Mouse (Mus musculus) naive thymus-derived CD4-positive, alpha-beta T cell, adult 2 months (primary cell): ENCODE results near the gene Ubl3.

Source experiments
- DNase-seq: peaks from one replicate; pipeline ENCODE4 v3.0.0-alpha.2; 2011; ENCODE audit warnings: low read depth

Ubl3 gene

DNA sequence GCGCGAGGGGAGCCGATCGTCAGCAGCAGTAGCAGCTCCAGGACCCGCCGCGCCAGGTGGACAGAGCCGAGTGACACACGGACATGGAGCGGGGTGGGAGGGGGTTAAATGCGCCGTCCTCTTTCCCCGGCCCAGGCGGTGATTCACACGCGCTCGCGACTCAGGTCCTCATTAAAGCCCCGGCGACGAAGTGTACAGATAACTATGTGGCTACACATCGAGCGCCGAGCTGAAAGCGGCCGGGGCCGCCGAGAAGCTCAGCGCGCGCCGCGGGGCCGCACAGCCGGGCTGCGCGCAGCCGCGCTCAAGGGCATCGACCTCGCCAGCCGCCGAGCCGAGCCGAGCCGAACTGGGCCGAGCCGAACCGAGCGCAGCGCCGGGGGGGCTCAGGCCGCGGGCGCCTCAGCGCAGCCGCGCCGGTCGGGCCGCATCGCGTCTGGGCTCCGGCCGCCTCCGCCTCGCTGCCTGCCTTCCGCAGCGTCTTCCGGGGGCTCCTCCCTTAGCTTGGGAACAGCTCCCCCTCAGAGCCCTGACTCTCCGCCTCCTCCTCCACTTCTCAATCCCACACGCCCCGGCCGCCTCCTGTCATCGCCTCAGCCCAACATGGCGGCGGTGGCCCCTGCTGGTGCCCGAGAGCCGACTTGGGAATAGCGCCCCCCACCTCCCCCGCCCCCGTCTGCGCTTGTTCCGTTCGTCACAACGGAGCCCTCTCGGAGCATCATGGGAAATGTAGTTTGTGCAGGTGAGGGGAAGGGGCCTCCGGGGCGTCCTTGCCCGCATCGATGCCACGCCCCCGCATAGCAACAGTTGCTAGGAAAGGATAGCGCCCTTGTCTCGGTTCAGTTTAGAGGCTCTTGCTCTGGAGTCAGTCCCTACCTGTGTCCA, at the start of gene Ubl3:
Ubl3 (minus strand) TSS at position 603 of the 885 bp plus-strand sequence.
- peak; percentile 95 for DNase-seq

DNA sequence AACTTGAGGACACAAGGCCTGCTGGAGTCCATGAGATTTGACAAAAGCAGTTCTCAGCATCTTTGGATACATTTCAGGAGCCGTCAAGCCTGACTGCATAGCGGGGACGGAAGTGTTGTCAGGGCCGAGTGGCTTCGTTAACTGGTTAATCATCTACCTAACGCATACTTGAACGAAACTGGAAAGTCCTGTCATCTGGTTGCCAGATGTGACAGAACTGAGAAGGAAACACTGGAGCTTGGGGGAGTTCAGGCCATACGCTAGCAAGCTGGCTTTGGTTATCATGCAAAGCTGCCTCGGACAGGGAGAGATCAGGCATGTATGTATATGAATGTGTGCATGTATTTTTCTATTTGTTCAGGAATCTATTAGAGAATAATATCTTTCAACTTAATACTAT, 45.8 kb upstream of the Ubl3 start:
- DNase-seq, result no peak

DNA sequence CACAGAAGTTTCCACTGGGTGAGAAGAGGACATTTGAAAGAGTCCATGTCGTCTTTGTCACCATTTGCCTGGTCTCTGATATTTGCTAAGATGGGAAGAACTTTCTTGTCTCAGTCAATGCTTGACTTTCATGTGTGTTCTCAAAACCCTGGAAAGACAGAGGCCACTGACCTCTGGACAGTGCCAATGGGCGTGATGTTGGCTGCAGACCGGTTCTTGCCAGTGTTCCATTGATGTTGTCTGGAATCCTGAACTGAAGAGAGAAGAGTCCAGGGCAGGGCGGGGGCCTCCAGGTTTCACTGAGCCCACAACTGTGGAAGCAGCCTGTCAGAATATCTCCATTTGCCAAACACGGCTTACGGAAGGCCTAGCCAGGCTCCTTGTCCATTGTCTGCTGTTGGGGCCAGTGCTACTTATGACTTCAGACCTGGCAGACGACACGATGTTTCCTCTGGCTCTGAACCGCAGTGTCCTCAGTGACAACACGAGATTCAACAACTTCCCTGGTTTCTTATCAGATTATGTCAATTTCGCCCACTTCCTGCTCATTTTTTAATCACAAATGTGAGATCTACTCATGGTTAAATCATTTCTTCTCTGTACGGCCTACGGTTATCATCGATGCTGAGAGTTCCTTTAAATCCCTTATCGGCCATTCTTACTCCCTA, 43.6 kb upstream of the Ubl3 start:
- peak; percentile 65 for DNase-seq

DNA sequence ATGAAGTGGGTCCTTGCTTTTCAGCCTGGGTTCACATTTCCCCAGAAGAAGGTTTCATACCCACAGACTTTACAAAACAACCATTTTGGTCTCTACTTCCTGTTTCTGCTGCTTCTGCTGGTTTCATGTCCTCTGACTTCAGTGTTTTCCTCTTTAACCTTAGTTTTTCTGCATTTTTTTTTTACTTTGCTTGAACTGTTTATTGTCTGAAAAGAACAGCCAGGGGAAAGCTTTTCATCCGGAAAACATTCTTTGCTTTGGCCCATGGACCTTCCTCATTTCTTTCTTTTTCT, 42.8 kb upstream of the Ubl3 start:
- no peak for DNase-seq

DNA sequence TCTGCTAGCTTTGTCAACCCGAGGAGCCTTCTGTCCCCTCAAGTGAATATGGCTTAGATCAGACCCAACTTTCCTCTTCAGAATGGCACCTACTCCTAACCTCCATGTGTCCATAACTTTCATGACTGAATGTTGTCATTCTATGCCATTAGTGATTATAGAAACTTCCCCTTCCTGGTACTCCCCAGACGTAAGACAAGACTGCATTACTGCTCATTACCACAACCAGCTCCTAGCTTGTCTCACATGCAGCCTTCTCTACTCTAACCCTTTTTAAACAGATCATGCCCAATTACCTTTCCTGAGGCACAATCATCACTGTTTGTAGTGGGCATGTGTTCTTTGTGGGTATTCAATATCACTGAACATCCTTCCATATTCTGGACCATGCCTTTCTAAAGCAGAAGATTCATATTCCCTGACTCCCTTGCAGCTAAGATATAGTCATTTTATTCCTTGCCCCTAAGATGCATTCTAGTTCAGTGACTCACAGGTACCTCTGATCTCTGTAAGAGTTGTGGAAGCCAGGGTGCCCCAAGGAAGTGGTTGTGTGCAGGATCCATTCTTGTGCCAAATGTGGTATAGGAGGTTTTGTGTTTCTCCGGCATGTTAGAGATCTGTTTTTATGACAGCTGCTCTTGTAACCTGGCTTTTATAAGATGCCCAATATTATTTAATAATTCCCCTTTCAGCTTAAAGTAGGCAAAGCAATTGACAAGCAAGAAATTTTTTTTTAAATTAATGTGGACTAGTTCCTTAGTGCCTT, 42.3 kb upstream of the Ubl3 start:
- peak; percentile 67 for DNase-seq

DNA sequence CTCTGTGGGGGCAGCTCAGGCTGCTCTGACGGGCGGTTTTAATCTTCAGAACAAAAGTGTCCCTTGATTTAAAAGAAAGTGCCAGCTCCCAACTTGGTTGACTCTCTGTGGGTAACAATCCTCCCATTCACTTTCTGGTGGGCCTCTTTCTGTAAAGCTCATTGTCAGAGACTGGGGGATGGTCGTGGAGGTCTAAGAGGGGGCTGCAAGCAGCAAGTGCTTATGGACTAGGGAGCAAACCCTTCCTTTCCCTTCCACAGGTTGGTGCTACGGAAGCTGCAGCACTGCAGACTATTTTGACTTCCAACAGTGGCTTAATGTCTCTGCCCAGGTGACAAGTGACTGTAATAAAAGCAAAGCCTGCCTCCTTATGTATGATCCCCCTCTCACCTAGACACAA, 41.0 kb upstream of the Ubl3 start:
- no peak for DNase-seq

DNA sequence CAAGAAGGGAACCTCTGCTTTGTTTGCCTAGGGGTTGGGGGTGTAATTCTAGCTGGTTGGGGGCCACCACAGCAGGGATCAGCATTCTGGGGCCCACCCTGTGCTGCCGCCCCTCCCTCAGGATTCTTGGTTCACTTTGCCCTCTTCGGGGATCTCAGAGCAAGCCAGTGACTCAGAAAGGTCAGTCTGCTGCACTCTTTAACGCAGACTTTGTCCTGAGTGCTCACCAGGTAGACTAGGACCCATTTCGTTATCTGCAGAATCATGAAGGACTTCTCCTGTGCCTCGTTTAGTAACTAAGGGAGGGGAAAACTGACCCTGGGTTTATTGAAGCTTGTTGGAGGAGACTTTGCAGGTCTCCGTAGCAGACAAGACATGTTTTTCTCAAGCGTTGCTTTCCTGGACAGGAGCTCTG, 38.9 kb upstream of the Ubl3 start:
- DNase-seq, result no peak

DNA sequence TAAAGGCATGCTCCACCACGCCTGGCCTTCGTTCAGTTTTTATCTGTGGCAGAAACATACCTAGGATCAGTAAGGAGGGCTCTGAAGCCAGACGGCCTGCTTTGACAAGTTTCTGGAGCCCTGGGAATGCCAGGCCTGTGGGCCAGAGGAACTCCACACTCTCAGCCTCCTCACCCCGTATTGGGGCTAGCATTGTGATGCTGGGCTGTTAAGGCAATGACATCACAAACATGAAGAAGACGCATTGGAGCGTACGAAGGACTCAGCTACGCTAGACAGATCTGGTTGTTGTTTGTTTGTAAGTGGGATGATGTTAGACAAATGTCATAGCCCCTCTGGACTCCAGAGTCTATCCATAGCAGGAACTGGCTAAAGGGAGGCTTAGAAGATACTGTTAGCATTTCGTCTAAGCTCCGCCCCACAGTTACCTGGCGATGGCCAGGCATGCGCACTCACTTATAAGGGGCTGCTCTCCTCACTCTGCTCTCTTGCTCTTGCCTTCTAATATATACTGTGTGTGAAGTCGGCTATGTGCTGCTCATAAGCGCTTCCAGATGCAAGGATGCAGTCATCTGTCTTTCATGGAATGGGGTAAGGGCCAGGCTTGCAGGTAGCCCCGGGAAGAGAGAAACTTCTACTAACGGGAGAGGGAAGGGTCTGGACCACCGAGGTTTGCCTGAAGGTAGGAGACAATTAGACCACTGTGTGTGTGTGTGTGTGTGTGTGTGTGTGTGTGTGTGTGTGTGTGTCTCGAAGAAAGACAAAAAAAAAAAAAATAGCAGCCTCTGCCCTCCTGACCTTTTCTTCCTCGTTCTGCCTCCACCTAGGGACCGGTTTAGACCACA, 38.2 kb upstream of the Ubl3 start:
- DNase-seq, result no peak

DNA sequence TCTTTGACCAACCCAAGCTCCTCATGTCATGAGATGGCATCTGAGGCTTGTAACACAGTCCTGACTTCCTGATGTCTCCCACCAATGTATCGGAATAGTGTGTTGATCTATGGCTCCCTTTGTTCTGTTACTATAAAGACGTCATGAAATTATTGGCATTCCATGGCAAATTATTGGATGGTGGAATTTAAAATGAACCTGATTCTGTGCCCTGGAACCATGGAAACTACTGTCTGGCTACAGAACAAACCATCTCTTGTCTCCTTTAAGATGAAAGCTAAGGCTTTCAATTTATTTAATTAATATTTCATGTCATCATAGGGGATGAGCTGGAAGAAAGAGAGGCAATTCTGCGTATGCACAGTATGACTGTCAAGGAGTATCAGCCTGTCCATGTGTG, 36.4 kb upstream of the Ubl3 start:
- no peak for DNase-seq

DNA sequence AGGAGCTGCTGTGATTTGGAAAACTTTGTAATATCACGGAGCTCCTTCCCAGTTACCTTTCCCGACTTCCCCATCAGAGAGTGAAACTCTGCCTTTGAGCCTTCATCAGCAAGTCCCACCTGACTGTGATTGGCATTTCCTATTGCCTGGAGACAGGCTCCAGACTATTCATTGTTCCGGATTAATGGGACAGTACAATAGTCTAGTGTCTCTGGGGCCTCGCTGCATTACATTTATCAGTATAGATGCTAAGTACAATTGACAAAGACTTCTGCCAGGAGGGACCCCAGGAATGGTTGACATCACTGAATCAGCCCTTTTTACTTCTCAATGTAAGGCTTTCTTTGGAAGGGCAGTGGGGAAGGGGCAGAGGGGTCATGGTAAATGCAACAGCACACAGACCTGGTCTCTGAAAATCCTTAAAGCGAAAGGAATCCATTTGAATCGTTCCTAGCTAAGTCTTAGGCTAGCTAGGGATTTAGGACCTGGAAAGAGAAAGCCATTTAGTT, 35.6 kb upstream of the Ubl3 start:
- DNase-seq, result no peak

DNA sequence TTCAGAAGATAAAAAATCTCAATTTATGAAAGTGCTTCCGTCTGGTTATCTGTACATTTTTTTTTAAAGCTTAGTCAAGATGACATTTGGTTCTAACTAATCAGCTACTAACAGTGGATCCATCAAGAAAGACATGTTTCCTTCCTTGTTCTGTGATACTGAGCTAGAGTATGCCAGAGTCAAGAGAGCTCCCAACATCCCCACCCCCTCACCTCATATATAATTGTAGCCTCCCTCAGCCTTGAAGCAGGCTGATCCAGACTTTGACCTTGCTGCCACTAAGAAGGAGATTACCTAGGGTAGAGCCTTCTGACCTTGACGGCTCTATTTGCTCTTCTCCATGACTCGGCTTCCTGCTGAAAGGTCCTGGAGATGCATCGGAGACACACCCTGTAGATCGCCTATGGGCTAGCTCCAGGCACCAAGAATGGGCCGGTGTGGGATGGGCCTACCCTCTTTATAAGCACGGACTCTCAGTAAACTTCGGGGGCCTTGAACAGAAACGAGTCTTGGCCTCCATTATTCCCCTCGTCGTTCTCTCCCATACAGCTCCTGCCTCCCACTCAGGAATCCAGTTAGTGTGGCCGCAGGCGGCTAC, 27.9 kb upstream of the Ubl3 start:
- DNase-seq, result no peak

DNA sequence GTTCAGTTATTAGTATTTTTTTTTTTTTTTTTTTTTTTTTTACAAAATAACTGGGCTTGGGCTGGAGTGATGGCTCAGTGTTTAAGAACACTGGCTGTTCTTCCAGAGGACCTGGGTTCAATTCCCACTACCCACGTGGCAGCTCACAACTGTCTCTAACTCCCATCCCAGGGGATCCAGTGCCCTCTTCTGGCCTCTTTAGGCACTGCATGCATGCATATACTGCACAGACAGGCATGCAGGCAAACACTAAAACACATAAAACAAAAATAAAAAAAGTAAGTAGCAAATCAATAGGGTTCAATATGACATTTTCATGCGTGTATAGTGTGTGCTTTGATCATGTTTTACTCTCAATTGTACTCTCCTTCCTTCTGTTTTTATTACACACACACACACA, 26.6 kb upstream of the Ubl3 start:
- DNase-seq, result no peak

DNA sequence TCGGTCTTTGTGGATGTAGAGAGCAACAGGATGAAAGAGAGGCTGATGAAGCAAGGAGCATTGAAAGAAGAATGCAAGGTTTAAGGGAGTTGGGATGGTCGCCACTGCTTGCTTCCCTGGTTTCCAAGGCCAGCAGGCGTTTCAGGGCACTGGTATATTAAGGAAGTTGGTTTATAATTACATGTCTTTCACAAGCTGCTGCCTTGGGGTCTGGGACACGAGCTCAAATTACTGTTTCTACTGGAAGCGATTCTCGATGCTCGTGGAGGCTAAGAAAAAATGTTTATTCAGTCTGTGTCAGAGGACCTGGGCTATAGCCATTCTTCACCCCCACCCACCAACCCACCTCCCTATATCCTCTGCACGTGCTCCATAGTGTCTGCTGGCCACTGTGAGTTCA, 25.8 kb upstream of the Ubl3 start:
- DNase-seq, result no peak

DNA sequence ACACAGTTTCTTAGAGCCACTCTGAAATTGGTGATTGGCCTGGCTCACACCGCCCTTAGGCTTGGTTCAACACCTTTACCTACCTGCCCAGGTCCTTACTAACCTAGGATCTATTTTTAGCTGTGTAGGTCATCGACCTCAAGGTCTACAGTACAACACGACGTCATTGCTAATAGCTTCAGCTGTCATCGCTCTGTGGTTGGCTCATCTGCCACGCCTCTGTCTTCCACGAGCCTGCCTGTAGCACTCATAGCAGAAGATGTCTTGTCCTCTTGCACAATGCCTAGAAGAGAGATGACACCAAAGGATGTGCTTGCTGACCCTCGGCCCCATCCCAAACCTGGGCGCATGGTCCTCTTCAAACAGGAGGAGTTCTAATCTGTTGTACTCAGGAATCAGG, 24.7 kb upstream of the Ubl3 start:
- no peak for DNase-seq

DNA sequence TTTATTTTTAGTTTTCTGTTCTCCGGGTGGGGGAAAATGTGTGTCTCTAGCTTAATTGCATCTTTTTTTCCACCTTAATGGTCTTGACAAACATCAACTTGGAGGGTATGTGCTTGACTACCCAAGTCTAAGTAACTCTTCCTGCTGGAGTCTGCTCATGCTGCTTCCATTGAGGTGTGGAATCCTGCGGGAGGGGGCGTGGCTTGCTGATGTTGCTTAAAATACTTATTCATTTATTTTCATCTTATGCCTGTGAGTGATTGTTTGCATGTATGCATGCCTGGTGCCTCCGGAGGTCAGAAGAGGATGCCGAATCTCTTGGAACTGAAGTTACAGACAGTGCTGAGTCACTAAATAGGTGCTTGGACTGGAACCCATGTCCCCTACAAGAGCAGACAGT, 22.6 kb upstream of the Ubl3 start:
- DNase-seq, result no peak

DNA sequence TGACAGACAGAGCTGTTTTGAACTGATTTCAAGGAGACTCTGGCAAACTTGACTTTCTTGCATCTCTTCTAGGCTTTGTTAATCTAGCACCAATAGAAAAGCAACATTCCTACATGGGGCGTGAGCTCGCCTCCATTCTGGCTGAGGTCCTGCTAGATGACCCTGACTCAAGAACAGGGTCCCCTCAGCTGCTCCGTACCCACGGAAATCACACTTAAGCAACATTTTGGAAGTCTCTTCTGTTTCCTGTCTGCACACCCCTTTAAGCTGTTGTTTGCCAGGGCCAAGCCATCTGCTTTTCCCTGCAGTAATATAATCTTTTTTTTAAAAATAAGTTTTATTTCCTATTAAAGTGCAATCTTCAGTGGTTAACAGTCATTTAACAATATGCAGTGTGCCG, 20.1 kb upstream of the Ubl3 start:
- DNase-seq, result no peak

DNA sequence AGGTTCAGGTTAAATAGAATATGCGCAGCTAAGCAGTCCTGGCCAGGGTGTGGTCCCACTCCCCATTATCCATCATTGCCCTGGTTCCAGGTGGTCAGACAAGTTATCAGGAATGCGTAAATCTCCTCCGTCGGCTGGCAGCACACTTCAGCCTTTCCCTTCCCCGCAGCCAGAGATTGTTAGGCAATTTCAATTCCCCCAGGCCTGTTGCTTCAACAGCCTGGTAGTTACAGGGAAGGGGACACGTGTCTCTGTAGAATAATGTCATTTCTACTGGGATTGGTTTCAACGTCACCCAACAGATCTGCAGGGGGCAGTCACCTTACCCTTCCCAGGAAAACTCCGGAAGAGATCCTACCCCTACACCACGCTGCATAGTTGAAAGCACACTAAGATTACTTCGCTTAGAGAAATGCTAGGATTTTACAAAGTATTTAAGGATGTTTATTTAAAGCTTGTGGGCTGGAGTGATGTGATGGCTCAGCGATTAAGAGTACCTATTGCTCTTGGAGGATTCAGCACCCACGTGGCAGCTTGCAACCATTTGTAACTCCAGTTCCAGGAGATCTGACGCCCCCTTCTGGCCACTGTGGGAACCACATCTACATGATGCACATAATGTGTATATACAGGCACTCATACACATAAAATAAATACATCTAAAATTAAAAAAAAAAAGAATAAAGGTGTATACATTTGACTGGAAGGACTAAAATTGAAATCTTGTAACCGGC, 18.1 kb upstream of the Ubl3 start:
- no peak for DNase-seq

DNA sequence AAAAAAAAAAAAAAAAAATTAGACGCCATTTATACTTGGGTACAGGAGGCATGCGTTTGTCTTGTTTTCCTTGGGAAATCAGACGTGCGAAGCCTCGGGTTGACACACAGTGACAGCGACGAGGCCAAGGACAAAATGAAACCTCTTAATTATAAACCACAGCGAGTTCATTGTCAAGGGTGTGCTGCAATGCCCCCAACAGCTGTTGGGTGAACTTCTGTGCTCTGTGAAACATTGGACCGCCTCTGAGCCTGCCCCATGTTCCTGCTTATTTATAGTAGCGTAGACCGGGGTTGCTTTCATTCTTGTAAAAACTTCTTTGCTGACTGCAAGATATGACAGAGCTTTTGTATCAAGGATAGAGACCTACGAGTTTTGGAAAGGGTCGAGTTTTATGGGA, 16.9 kb upstream of the Ubl3 start:
- no peak for DNase-seq

DNA sequence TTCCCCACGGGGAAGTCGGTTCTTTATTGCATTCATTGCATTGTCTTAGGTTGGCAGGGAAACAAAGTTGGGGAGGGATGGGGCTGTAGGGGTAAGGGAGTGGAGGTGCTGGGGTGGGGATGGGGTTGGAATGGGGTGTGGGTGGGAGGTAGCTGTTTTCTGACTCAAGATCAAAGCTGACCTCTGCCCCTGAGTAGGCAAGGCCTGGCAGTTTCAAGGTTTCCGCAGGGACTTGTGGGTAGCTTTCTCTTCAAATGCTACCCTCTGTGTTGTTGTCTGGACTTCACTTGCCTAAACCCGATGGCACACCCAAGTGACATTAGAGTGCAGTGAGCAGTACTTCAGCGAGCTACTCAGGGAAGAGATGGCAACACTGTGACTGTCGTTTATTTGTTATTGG, 13.0 kb upstream of the Ubl3 start:
- DNase-seq, result no peak

DNA sequence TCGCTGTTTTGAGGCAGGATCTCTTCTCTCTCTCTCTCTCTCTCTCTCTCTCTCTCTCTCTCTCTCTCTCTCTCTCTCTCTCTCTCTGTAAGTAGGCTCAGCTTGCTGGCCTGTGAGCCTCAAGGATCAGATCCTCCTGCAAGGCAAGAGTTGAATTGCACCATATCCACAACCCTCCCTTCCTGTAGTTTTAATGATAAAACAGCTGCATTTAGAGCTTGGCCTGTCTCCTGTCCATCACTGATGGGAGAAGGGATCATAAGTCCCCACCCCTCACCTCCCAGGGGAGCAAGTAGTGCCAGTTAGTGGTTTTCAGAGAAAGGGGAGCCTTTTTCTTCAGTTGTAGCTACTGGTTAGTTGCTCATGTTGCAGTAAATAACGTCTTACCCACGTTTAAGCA, 11.5 kb upstream of the Ubl3 start:
- DNase-seq, result no peak

DNA sequence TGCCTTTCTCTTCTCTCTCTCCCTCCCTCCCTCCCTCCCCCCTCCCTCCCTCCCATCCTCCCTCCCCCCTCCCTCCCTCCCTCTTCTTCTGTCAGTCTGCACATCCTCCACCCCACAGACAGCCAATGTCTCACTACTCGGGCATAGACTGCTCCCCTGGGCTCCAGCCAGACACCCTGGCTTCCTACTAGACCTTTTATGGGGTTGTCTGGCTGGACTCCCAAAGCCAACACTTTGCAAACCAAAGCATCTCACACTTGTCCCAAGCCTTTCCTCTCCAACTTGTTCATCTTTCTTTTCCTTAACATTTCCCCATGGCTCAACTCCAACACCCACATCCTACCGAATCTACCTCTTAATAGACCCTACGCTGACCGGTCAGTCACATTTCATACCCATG, 10.7 kb upstream of the Ubl3 start:
- no peak for DNase-seq
